Mouse (Mus musculus) heart, embryonic 15.5 days (tissue): ENCODE measurements around the gene Yeats2. TPM values are rescaled to one million over a fixed set of nuclear protein-coding genes. Genes with fewer than 3 reads are reported as not detected.
A peak's percentile ranks its signal among the peaks of the same experiment; 100 is the strongest.
"Not testable (repeated sequence)": the region's sequence is repeated elsewhere in the genome, so short reads cannot be mapped to it uniquely, and the experiment has no call there.

Experiments
- ATAC-seq: fragments of 200-750 bp; cut with Nextera tagmentation; replicated peaks from 2 replicates; pipeline ENCODE4 v1.8.0; 2017; ENCODE audit warnings: low read depth, moderate TSS enrichment; ENCODE audit not compliant: insufficient number of reproducible peaks, insufficient read depth, low FRiP score
- H3K27ac ChIP-seq: fragments of 300-500 bp; sonication (generic); 2 replicates; pipeline ENCODE4 v1.5.1; 2015; ENCODE audit warnings: mild to moderate bottlenecking, inconsistent platforms
- H3K27me3 ChIP-seq: fragments of 300-500 bp; sonication (generic); 2 replicates; pipeline ENCODE4 v1.6.1; 2015; ENCODE audit warnings: inconsistent platforms
- H3K36me3 ChIP-seq: fragments of 300-500 bp; sonication (generic); 2 replicates; pipeline ENCODE4 v1.6.1; 2015; ENCODE audit warnings: mild to moderate bottlenecking, inconsistent platforms
- H3K4me1 ChIP-seq: fragments of 300-500 bp; sonication (generic); replicated peaks from 2 replicates; pipeline ENCODE4 v1.6.1; 2015; ENCODE audit warnings: inconsistent platforms
- H3K4me2 ChIP-seq: fragments of 300-500 bp; sonication (generic); 2 replicates; pipeline ENCODE4 v1.6.1; 2015; ENCODE audit warnings: inconsistent platforms, mild to moderate bottlenecking, moderate library complexity
- H3K4me3 ChIP-seq: fragments of 300-500 bp; sonication (generic); 2 replicates; pipeline ENCODE4 v1.5.1; 2015; ENCODE audit warnings: mild to moderate bottlenecking, inconsistent platforms
- H3K9ac ChIP-seq: fragments of 300-500 bp; sonication (generic); 2 replicates; pipeline ENCODE4 v1.6.1; 2015; ENCODE audit warnings: mild to moderate bottlenecking, inconsistent platforms
- H3K9me3 ChIP-seq: fragments of 300-500 bp; sonication (generic); replicated peaks from 2 replicates; pipeline ENCODE4 v1.6.1; 2016; ENCODE audit warnings: inconsistent platforms
- WGBS: fragments of 180-500 bp; shearing (Covaris S2); methylation state at CpG from one replicate; pipeline ENCODE4 v1.1.7; 2015; ENCODE audit warnings: mixed read lengths; 5-methylcytosine and 5-hydroxymethylcytosine counted together
- polyA plus RNA-seq: library from polyadenylated mRNA; unstranded; fragments of >200 nt; fragmentation: Nextera tagmentation; extraction: Ambion mirVana; gene quantifications from 2 replicates; pipeline ENCODE4 v1.2.1, GENCODE M21; 2015

Gene Yeats2
- polyA plus RNA-seq, 1 experiment from 2014 or later = 13.9 TPM

- not testable (repeated sequence) for ATAC-seq, H3K9me3 ChIP-seq, H3K27ac ChIP-seq, H3K27me3 ChIP-seq, H3K4me2 ChIP-seq, H3K4me3 ChIP-seq, H3K4me1 ChIP-seq, H3K9ac ChIP-seq
- WGBS = 68% methylated on average over 10 of the region's 10 CpGs
- H3K36me3 ChIP-seq = peaks cover 45% of the 10 kb centered on the region
Measured at GRCm38 (mm10) chr16:20126319-20126883, 14.5 kb upstream of the Yeats2 start.

GRCm38 (mm10) chr16:20130397-20130796 is 10.5 kb upstream of the Yeats2 start:
- Histone ChIP-seq H3K4me1 (0 out of 2 replicates have a peak, but pooled peaks cover 5% of the 10 kb centered on the region), H3K4me3 (no peak overlapping the region), H3K4me2 (no peak overlapping the region), H3K36me3 (peaks cover 14% of the 10 kb centered on the region; the same call in 1 of the 2 replicates), H3K27ac (no peak overlapping the region), H3K9ac (no peak overlapping the region), H3K9me3 (no peaks in the 10 kb centered on the region), H3K27me3 (no peaks in the 10 kb centered on the region)
- ATAC-seq = no peak
- WGBS = 26% methylated on average over 2 of the region's 2 CpGs

- H3K4me1 ChIP-seq = peaks cover 19% of the 10 kb centered on the region
- no peaks in the 10 kb centered on the region for H3K36me3 ChIP-seq
- H3K4me3 ChIP-seq = no peak overlapping the region
- H3K27me3 ChIP-seq = no peaks in the 10 kb centered on the region
- no peak overlapping the region for H3K9ac ChIP-seq
- ATAC-seq = no peak
- no peak overlapping the region for H3K27ac ChIP-seq
- no peak overlapping the region for H3K4me2 ChIP-seq
- H3K9me3 ChIP-seq = no peaks in the 10 kb centered on the region
- WGBS = 86% methylated on average over 3 of the region's 3 CpGs
Measured at GRCm38 (mm10) chr16:20144568-20144967, 3.7 kb downstream of the Yeats2 start.

- H3K27me3 ChIP-seq = no peaks in the 10 kb centered on the region
- 67% methylated on average over 5 of the region's 5 CpGs for WGBS
- H3K9me3 ChIP-seq = no peaks in the 10 kb centered on the region
- no peak for ATAC-seq
- no peak overlapping the region for H3K4me3 ChIP-seq
- no peak overlapping the region for H3K4me2 ChIP-seq
- H3K9ac ChIP-seq = no peak overlapping the region
- H3K4me1 ChIP-seq = peaks cover 3% of the 10 kb centered on the region; the same call in 1 of the 2 replicates
- H3K36me3 ChIP-seq = peaks cover 33% of the 10 kb centered on the region
- H3K27ac ChIP-seq = no peak overlapping the region
Measured at GRCm38 (mm10) chr16:20151991-20152390, 11.1 kb downstream of the Yeats2 start.

GRCm38 (mm10) chr16:20153742-20154141 is 12.9 kb downstream of the Yeats2 start:
- no peak overlapping the region for H3K9ac ChIP-seq
- no peaks in the 10 kb centered on the region for H3K9me3 ChIP-seq
- H3K4me2 ChIP-seq = no peak overlapping the region
- H3K27me3 ChIP-seq = no peaks in the 10 kb centered on the region
- no peak for ATAC-seq
- H3K27ac ChIP-seq = no peak overlapping the region
- H3K4me3 ChIP-seq = no peak overlapping the region
- H3K36me3 ChIP-seq = peaks cover 44% of the 10 kb centered on the region
- 67% methylated on average over 3 of the region's 3 CpGs for WGBS
- peaks cover 3% of the 10 kb centered on the region; the same call in 1 of the 2 replicates for H3K4me1 ChIP-seq

DNA sequence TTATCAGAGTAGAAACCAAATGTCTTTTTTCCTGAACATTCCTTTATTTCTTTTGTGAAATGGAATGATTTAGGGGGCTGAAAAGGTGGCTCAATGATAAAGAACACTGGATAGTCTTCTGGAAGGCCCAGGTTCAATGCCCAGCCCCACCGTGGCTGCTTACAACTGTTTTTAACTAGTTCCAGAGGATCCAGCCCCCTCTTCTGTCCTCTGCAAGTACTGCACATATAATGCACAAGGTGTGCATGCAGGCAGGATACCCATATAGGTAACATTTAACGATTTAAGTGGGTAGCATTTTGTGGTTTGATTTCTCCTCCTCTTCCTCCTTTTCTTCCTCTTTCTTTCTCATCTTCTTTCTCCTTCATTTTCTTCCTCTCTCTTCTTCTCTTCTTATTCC is 19.3 kb downstream of the Yeats2 start:
- Histone ChIP-seq H3K9me3 (no peaks in the 10 kb centered on the region), H3K4me2 (no peak overlapping the region), H3K36me3 (peaks cover 87% of the 10 kb centered on the region), H3K9ac (no peak overlapping the region), H3K4me1 (no peaks in the 10 kb centered on the region), H3K4me3 (no peak overlapping the region), H3K27ac (no peak overlapping the region), H3K27me3 (no peaks in the 10 kb centered on the region)
- 80% methylated on average over 2 of the region's 2 CpGs for WGBS
- ATAC-seq = no peak

DNA sequence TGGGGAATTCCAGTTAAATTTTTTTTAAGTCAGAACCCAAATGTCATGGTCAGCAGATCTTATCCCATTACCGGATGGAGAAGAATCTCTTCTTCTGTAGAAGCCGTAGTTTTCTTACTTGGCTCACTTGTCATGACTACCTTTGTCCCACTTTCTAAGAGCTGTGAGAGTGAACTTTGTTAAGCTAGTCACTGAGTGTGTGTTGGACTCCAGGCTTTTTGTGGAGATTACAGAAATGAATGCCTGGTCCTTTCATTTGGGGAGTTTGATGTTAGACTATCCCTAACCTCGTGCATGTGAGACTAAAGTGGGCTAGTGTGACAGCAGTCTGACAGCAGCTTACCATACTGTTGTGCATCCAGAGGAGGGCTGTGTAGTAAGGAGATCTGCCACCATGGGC is 28.2 kb downstream of the Yeats2 start:
- no peak overlapping the region for H3K27ac ChIP-seq
- no peaks in the 10 kb centered on the region; the same call in 1 of the 2 replicates for H3K9me3 ChIP-seq
- H3K4me1 ChIP-seq = 0 out of 2 replicates have a peak, but pooled peaks cover 3% of the 10 kb centered on the region
- no peak for ATAC-seq
- no peak overlapping the region for H3K4me2 ChIP-seq
- no peak overlapping the region for H3K4me3 ChIP-seq
- 80% methylated on average over 3 of the region's 3 CpGs for WGBS
- no peaks in the 10 kb centered on the region for H3K27me3 ChIP-seq
- peaks cover 77% of the 10 kb centered on the region for H3K36me3 ChIP-seq
- no peak overlapping the region for H3K9ac ChIP-seq

DNA sequence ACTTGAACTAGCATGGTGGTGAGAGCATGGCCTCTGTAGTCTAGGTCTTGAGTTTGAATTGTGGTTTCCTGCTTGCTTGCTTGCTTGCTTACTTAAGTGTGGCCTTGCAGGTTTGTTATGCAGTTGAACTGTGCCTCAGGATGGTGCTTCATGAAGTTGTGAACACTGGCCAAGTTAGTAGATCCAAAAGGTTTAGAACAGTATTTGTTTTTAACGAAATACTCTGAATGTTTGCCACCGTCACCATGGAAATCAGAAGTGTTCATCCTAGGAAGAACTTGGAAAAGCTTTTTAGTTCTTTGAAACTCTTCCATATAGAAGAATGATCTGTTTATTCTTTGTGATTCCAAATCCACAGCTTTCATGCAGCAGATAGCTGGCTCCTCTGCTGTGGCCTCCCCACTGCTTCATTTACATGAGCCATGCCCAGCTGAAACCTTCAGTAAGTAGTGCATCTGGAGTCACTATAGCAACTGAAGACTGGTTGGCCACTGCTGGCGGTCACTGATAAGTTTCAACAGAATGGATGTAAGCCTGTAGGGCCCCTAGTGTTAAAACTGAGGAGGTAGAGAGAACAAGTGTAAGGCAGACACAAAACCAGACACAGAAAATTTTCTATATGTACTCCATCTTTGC is 28.7 kb downstream of the Yeats2 start:
- Histone ChIP-seq H3K4me1 (0 out of 2 replicates have a peak, but pooled peaks cover 3% of the 10 kb centered on the region), H3K4me2 (no peak overlapping the region), H3K9me3 (no peaks in the 10 kb centered on the region; the same call in 1 of the 2 replicates), H3K9ac (no peak overlapping the region), H3K4me3 (no peak overlapping the region), H3K36me3 (peaks cover 76% of the 10 kb centered on the region), H3K27ac (no peak overlapping the region), H3K27me3 (no peaks in the 10 kb centered on the region)
- 64% methylated on average over 3 of the region's 3 CpGs for WGBS
- peak; percentile 58 for ATAC-seq

DNA sequence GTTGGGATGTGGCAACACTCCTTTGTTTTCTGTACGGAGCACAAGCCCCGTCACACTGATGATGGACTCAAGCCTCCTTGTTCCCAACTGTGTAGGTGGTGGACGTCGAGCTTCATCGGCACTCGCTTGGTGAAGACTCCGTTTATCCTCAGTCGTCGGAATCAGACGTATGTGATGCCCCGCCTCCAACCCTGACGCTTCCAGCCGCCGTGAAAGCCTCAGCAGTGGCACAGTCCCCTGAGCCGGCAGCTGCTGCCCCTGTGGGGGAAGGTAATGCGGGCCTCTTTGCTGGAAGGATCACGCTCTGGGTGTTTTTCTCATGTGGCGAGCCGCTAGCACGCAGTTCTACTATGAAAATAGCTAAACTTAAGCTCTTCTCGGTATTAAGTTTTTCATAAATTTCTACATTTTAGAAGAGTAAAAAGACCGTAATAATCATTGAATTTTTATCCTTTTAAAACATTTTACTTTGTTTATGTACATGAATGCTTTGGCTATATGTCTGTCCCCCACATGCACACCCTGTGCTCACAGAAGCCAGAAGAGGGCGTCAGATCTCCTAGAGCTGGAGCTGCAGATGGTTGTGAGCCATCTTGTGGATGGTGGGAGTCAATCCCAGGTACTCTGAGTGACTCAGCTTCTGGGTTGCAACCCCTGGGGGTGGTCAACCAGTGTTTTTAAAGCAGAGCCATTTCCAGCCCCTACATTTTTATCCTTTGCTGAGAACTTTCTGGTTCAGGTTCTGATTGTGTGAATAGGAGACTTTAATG is 38.7 kb downstream of the Yeats2 start:
- Histone ChIP-seq H3K4me2 (no peak overlapping the region), H3K27me3 (no peaks in the 10 kb centered on the region), H3K9ac (no peak overlapping the region), H3K27ac (no peak overlapping the region), H3K4me3 (no peak overlapping the region), H3K36me3 (peaks cover 51% of the 10 kb centered on the region), H3K4me1 (no peaks in the 10 kb centered on the region), H3K9me3 (no peaks in the 10 kb centered on the region)
- 80% methylated on average over 23 of the region's 23 CpGs for WGBS
- ATAC-seq = no peak

GRCm38 (mm10) chr16:20185368-20185767 is 44.5 kb downstream of the Yeats2 start:
- H3K9me3 ChIP-seq = no peaks in the 10 kb centered on the region
- H3K4me2 ChIP-seq = no peak overlapping the region
- H3K36me3 ChIP-seq = peaks cover 62% of the 10 kb centered on the region
- no peak overlapping the region for H3K9ac ChIP-seq
- no peaks in the 10 kb centered on the region for H3K4me1 ChIP-seq
- no peaks in the 10 kb centered on the region for H3K27me3 ChIP-seq
- no peak overlapping the region for H3K27ac ChIP-seq
- ATAC-seq = no peak
- no peak overlapping the region for H3K4me3 ChIP-seq
- WGBS = 55% methylated on average over 2 of the region's 2 CpGs

- no peaks in the 10 kb centered on the region for H3K9me3 ChIP-seq
- H3K4me2 ChIP-seq = no peak overlapping the region
- H3K27me3 ChIP-seq = no peaks in the 10 kb centered on the region
- H3K4me1 ChIP-seq = no peaks in the 10 kb centered on the region
- H3K4me3 ChIP-seq = no peak overlapping the region
- H3K27ac ChIP-seq = no peak overlapping the region
- H3K9ac ChIP-seq = no peak overlapping the region
- peaks cover 66% of the 10 kb centered on the region for H3K36me3 ChIP-seq
- no peak for ATAC-seq
- WGBS = 60% methylated on average over 3 of the region's 3 CpGs
Measured at GRCm38 (mm10) chr16:20191161-20191882, 50.5 kb downstream of the Yeats2 start.
